Mouse (Mus musculus): Measurements from ENCODE around the gene Otud5. TPM values are rescaled to one million over a fixed set of nuclear protein-coding genes. Genes with fewer than 3 reads are reported as not detected.
A peak's percentile ranks its signal among the peaks of the same experiment; 100 is the strongest.
"Not testable (repeated sequence)": the region's sequence is repeated elsewhere in the genome, so short reads cannot be mapped to it uniquely, and the experiment has no call there.

The Otud5 gene
- total RNA-seq (2015): 43.2 and 50.6 TPM in 2 replicates
- total RNA-seq (2017): 70.2 and 73.0 TPM in 2 replicates

GRCm38 (mm10) chrX:7841163-7842162 lies at the start of gene Otud5:
Gene Otud5, plus strand, starts transcription at chrX:7841364.
- ATAC-seq (ENCODE audit: poor library complexity, severe bottlenecking): peak; percentile 88

GRCm38 (mm10) chrX:7793361-7793760 lies 47.8 kb upstream of the Otud5 start:
- 0 out of 2 replicates have a peak, but pooled peaks have one; percentile 26 for ATAC-seq (ENCODE audit: poor library complexity, severe bottlenecking)

GRCm38 (mm10) chrX:7795016-7795415 lies 46.1 kb upstream of the Otud5 start:
- no peak for ATAC-seq (ENCODE audit: poor library complexity, severe bottlenecking)

GRCm38 (mm10) chrX:7797327-7797726 lies 43.8 kb upstream of the Otud5 start:
- ATAC-seq (ENCODE audit: poor library complexity, severe bottlenecking): no peak

- ATAC-seq (ENCODE audit: poor library complexity, severe bottlenecking): peak; percentile 68
These were observed 39.0 kb upstream of the Otud5 start for GRCm38 (mm10) chrX:7802157-7802556.

- ATAC-seq (ENCODE audit: poor library complexity, severe bottlenecking): not testable (repeated sequence)
These were observed 26.1 kb upstream of the Otud5 start for GRCm38 (mm10) chrX:7815016-7815415.

GRCm38 (mm10) chrX:7821865-7822779 lies 19.0 kb upstream of the Otud5 start, which contains the start of gene Kcnd1:
Gene Kcnd1, plus strand, starts transcription at chrX:7822289.
- ATAC-seq (ENCODE audit: poor library complexity, severe bottlenecking): no peak

GRCm38 (mm10) chrX:7837146-7837545 lies 4.0 kb upstream of the Otud5 start:
- ATAC-seq (ENCODE audit: poor library complexity, severe bottlenecking): no peak

- no peak for ATAC-seq (ENCODE audit: poor library complexity, severe bottlenecking)
These were observed 362 bp upstream of the Otud5 start for GRCm38 (mm10) chrX:7840842-7841162.

- no peak for ATAC-seq (ENCODE audit: poor library complexity, severe bottlenecking)
These were observed 1.2 kb downstream of the Otud5 start for GRCm38 (mm10) chrX:7842318-7842717.

GRCm38 (mm10) chrX:7847845-7848244 lies 6.7 kb downstream of the Otud5 start:
- ATAC-seq (ENCODE audit: poor library complexity, severe bottlenecking): no peak

GRCm38 (mm10) chrX:7854578-7854977 lies 13.4 kb downstream of the Otud5 start:
- peak; percentile 67 for ATAC-seq (ENCODE audit: poor library complexity, severe bottlenecking)

GRCm38 (mm10) chrX:7859191-7859753 lies 18.1 kb downstream of the Otud5 start:
- peak; percentile 56 for ATAC-seq (ENCODE audit: poor library complexity, severe bottlenecking)

GRCm38 (mm10) chrX:7863181-7863580 lies 22.0 kb downstream of the Otud5 start:
- no peak for ATAC-seq (ENCODE audit: poor library complexity, severe bottlenecking)

- ATAC-seq (ENCODE audit: poor library complexity, severe bottlenecking): peak; percentile 75
These were observed 23.4 kb downstream of the Otud5 start for GRCm38 (mm10) chrX:7864551-7864950.

GRCm38 (mm10) chrX:7865343-7865742 lies 24.2 kb downstream of the Otud5 start:
- peak; percentile 51; the same call in 1 of the 2 replicates for ATAC-seq (ENCODE audit: poor library complexity, severe bottlenecking)

- ATAC-seq (ENCODE audit: poor library complexity, severe bottlenecking): no peak
These were observed 24.6 kb downstream of the Otud5 start for GRCm38 (mm10) chrX:7865786-7866185.

GRCm38 (mm10) chrX:7867141-7867540 lies 26.0 kb downstream of the Otud5 start:
- no peak for ATAC-seq (ENCODE audit: poor library complexity, severe bottlenecking)

- ATAC-seq (ENCODE audit: poor library complexity, severe bottlenecking): no peak
These were observed 27.3 kb downstream of the Otud5 start for GRCm38 (mm10) chrX:7868506-7868905.

GRCm38 (mm10) chrX:7869826-7870225 lies 28.7 kb downstream of the Otud5 start:
- no peak for ATAC-seq (ENCODE audit: poor library complexity, severe bottlenecking)

GRCm38 (mm10) chrX:7878007-7878419 lies 36.8 kb downstream of the Otud5 start, which contains the start of gene Pim2:
Gene Pim2, plus strand, starts transcription at chrX:7878262.
- ATAC-seq (ENCODE audit: poor library complexity, severe bottlenecking): peak; percentile 95
